Mouse (Mus musculus) heart, embryonic 15.5 days (tissue): ENCODE measurements around the gene Rgs3. TPM values are rescaled to one million over a fixed set of nuclear protein-coding genes. Genes with fewer than 3 reads are reported as not detected.

ENCODE experiments used
- ATAC-seq: fragments of 200-750 bp; cut with Nextera tagmentation; replicated peaks from 2 replicates; pipeline ENCODE4 v1.8.0; 2017; ENCODE audit warnings: low read depth, moderate TSS enrichment; ENCODE audit not compliant: insufficient number of reproducible peaks, insufficient read depth, low FRiP score
- H3K27ac ChIP-seq: fragments of 300-500 bp; sonication (generic); 2 replicates; pipeline ENCODE4 v1.5.1; 2015; ENCODE audit warnings: mild to moderate bottlenecking, inconsistent platforms
- H3K27me3 ChIP-seq: fragments of 300-500 bp; sonication (generic); 2 replicates; pipeline ENCODE4 v1.6.1; 2015; ENCODE audit warnings: inconsistent platforms
- H3K36me3 ChIP-seq: fragments of 300-500 bp; sonication (generic); 2 replicates; pipeline ENCODE4 v1.6.1; 2015; ENCODE audit warnings: mild to moderate bottlenecking, inconsistent platforms
- H3K4me1 ChIP-seq: fragments of 300-500 bp; sonication (generic); replicated peaks from 2 replicates; pipeline ENCODE4 v1.6.1; 2015; ENCODE audit warnings: inconsistent platforms
- H3K4me2 ChIP-seq: fragments of 300-500 bp; sonication (generic); 2 replicates; pipeline ENCODE4 v1.6.1; 2015; ENCODE audit warnings: inconsistent platforms, mild to moderate bottlenecking, moderate library complexity
- H3K4me3 ChIP-seq: fragments of 300-500 bp; sonication (generic); 2 replicates; pipeline ENCODE4 v1.5.1; 2015; ENCODE audit warnings: mild to moderate bottlenecking, inconsistent platforms
- H3K9ac ChIP-seq: fragments of 300-500 bp; sonication (generic); 2 replicates; pipeline ENCODE4 v1.6.1; 2015; ENCODE audit warnings: mild to moderate bottlenecking, inconsistent platforms
- H3K9me3 ChIP-seq: fragments of 300-500 bp; sonication (generic); replicated peaks from 2 replicates; pipeline ENCODE4 v1.6.1; 2016; ENCODE audit warnings: inconsistent platforms
- WGBS: fragments of 180-500 bp; shearing (Covaris S2); methylation state at CpG from one replicate; pipeline ENCODE4 v1.1.7; 2015; ENCODE audit warnings: mixed read lengths; 5-methylcytosine and 5-hydroxymethylcytosine counted together
- polyA plus RNA-seq: library from polyadenylated mRNA; unstranded; fragments of >200 nt; fragmentation: Nextera tagmentation; extraction: Ambion mirVana; gene quantifications from 2 replicates; pipeline ENCODE4 v1.2.1, GENCODE M21; 2015

Gene Rgs3
- polyA plus RNA-seq, 1 experiment from 2014 or later: 56.9 TPM

GRCm38 (mm10) chr4:62681467-62681866 lies 121.8 kb downstream of the Rgs3 start:
- H3K4me1 ChIP-seq: peaks cover 41% of the 10 kb centered on the region
- peaks cover 28% of the 10 kb centered on the region for H3K27me3 ChIP-seq
- no peak overlapping the region for H3K4me2 ChIP-seq
- WGBS: 60% methylated on average over 11 of the region's 11 CpGs
- H3K27ac ChIP-seq: no peak overlapping the region
- no peaks in the 10 kb centered on the region for H3K9me3 ChIP-seq
- ATAC-seq: no peak
- H3K36me3 ChIP-seq: 0 out of 2 replicates have a peak, but pooled peaks cover 5% of the 10 kb centered on the region
- no peak overlapping the region for H3K9ac ChIP-seq
- no peak overlapping the region for H3K4me3 ChIP-seq

- 81% methylated on average over 8 of the region's 8 CpGs for WGBS
These were observed 122.7 kb downstream of the Rgs3 start for GRCm38 (mm10) chr4:62682371-62682770.

DNA sequence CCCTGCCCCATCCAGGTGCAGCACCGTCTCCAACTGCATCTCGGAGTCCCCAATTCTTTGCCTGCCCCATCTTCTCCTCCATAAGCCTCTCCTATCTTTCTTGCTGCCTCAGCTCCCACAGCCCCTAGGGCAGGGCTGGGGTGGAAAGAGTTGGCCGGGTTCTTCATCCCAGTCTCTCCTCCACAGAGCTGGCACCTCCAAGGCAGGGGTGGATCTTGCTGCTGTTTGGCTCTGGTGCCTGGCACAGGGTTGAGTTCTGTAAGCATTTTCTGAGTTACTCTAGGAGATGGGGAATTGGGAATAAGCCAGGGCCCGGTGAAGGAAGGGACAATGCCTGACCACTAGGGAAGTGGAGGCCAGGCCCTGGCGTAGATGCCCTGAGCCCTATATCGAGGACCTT lies 123.5 kb downstream of the Rgs3 start:
- Histone ChIP-seq H3K9ac (no peak overlapping the region), H3K4me2 (no peak overlapping the region), H3K9me3 (no peaks in the 10 kb centered on the region), H3K4me3 (no peak overlapping the region), H3K27me3 (peaks cover 26% of the 10 kb centered on the region), H3K36me3 (0 out of 2 replicates have a peak, but pooled peaks cover 5% of the 10 kb centered on the region), H3K27ac (no peak overlapping the region), H3K4me1 (peaks cover 38% of the 10 kb centered on the region)
- no peak for ATAC-seq
- WGBS: 81% methylated on average over 6 of the region's 6 CpGs

More at GRCm38 (mm10) chr4:62682371-62682770, 122.7 kb downstream of the Rgs3 start:
- no peak for ATAC-seq
- Histone ChIP-seq H3K9ac (no peak overlapping the region), H3K27ac (no peak overlapping the region), H3K9me3 (no peaks in the 10 kb centered on the region), H3K4me1 (peaks cover 38% of the 10 kb centered on the region), H3K36me3 (0 out of 2 replicates have a peak, but pooled peaks cover 5% of the 10 kb centered on the region), H3K27me3 (peaks cover 26% of the 10 kb centered on the region), H3K4me3 (no peak overlapping the region), H3K4me2 (no peak overlapping the region)

DNA sequence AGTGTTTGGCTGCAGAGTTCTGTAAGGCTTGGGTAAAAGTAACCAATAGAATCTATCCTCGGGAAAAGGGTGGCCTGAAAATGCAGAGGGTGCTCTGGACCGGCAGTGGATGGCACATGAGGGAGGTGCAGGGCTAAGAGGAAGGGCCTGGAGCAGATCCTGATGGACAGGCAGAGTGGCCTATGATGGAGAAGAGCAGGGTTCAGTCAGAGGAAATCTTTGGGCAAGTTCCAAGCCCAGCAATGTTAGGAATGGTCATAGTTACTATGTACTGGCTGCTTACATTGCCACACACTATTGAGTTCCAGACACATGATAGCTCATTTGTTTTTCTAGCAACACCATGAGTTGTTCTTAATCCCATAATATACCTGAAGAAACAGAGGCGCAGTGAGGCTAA lies 124.7 kb downstream of the Rgs3 start:
- Histone ChIP-seq H3K4me1 (peaks cover 38% of the 10 kb centered on the region), H3K27ac (peak overlapping the region; percentile 11; the same call in 1 of the 2 replicates), H3K9me3 (no peaks in the 10 kb centered on the region), H3K27me3 (peaks cover 32% of the 10 kb centered on the region), H3K9ac (no peak overlapping the region), H3K4me2 (no peak overlapping the region), H3K4me3 (no peak overlapping the region), H3K36me3 (0 out of 2 replicates have a peak, but pooled peaks cover 5% of the 10 kb centered on the region)
- ATAC-seq: peak; percentile 40; the same call in 1 of the 2 replicates
- WGBS: 69% methylated on average over 3 of the region's 3 CpGs

DNA sequence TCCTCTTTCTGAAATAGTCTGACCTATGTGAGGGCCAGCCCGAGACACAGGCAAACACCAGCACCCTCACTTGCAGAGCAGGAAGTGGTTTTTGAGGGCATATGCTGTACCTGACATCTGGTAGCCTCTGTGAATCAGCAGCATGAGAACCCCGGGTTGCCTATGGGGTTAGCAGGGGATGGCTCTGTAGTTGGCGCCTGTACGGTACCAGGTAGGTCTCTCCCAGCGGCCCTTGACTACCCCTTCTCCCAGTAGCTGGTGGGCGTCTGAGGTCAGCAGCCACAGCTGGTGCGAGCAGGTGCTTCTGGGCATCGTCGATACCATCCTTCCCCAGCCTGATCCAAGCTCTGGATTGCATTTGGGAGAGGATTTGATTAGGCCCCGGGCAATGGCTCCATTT lies 125.6 kb downstream of the Rgs3 start:
- Histone ChIP-seq H3K4me2 (no peak overlapping the region), H3K27ac (0 out of 2 replicates have a peak overlapping the region, but pooled peaks have one; percentile 11), H3K9ac (no peak overlapping the region), H3K4me1 (peaks cover 38% of the 10 kb centered on the region), H3K27me3 (peaks cover 32% of the 10 kb centered on the region), H3K36me3 (0 out of 2 replicates have a peak, but pooled peaks cover 5% of the 10 kb centered on the region), H3K9me3 (no peaks in the 10 kb centered on the region), H3K4me3 (no peak overlapping the region)
- ATAC-seq: no peak
- 70% methylated on average over 10 of the region's 10 CpGs for WGBS

GRCm38 (mm10) chr4:62686769-62687168 lies 127.1 kb downstream of the Rgs3 start:
- H3K9ac ChIP-seq: no peak overlapping the region
- H3K27ac ChIP-seq: no peak overlapping the region
- no peak overlapping the region for H3K4me3 ChIP-seq
- no peak overlapping the region for H3K4me2 ChIP-seq
- peaks cover 42% of the 10 kb centered on the region for H3K4me1 ChIP-seq
- peaks cover 27% of the 10 kb centered on the region for H3K27me3 ChIP-seq
- no peak for ATAC-seq
- 65% methylated on average over 1 of the region's 1 CpGs for WGBS
- no peaks in the 10 kb centered on the region; the same call in 1 of the 2 replicates for H3K36me3 ChIP-seq
- no peaks in the 10 kb centered on the region for H3K9me3 ChIP-seq

DNA sequence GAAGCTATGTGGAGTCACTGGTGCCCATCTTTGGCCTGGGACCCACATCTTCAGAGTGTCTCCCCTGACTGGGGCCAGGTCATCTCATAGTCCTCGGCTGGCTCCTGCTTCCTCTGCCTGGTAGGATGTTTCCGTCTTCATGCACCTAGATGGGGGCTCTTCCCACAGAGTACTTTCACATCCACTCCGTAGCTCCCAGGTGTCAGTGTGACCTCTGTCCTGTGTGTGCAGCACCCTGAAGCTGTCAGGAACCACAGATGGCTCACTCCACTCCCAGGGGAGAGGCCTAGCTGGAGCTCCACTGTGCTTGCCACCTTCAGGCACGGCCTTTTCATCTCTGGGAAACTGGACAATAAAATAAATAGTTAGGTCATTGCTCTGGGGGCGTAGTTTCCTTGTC lies 128.5 kb downstream of the Rgs3 start:
- no peaks in the 10 kb centered on the region for H3K9me3 ChIP-seq
- peaks cover 44% of the 10 kb centered on the region for H3K4me1 ChIP-seq
- H3K4me2 ChIP-seq: no peak overlapping the region
- peaks cover 3% of the 10 kb centered on the region; the same call in 1 of the 2 replicates for H3K36me3 ChIP-seq
- ATAC-seq: no peak
- H3K27ac ChIP-seq: no peak overlapping the region
- WGBS: 86% methylated on average over 5 of the region's 5 CpGs
- no peak overlapping the region for H3K4me3 ChIP-seq
- no peak overlapping the region for H3K9ac ChIP-seq
- peaks cover 34% of the 10 kb centered on the region for H3K27me3 ChIP-seq

- Histone ChIP-seq H3K9me3 (no peaks in the 10 kb centered on the region), H3K9ac (no peak overlapping the region), H3K27me3 (peaks cover 36% of the 10 kb centered on the region), H3K27ac (0 out of 2 replicates have a peak overlapping the region, but pooled peaks have one; percentile 15), H3K36me3 (peaks cover 3% of the 10 kb centered on the region; the same call in 1 of the 2 replicates), H3K4me3 (no peak overlapping the region), H3K4me2 (no peak overlapping the region), H3K4me1 (peaks cover 37% of the 10 kb centered on the region)
- no peak for ATAC-seq
- 32% methylated on average over 4 of the region's 4 CpGs for WGBS
These were observed 131.3 kb downstream of the Rgs3 start for GRCm38 (mm10) chr4:62690997-62691396.

DNA sequence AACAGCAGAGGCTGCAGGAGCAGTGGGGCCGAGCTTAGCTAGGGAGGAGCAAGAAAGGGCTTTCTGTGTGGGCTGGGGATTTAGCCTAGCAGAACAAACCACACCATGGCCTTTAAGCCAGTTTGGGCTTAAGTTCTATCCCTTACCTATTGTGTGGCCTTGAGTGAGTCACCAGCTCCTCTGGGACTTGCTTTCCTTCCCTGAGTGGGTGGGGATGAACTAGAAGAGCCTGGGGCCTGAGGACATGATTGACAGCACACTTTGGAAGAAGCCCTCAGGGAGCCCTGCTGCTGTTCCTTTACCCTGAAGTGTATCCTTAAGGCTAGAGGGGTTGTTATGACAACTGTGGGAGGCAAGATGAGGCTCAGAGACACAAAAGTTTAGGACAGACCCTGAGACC lies 132.0 kb downstream of the Rgs3 start:
- no peak for ATAC-seq
- Histone ChIP-seq H3K9me3 (no peaks in the 10 kb centered on the region), H3K36me3 (peaks cover 3% of the 10 kb centered on the region; the same call in 1 of the 2 replicates), H3K4me2 (no peak overlapping the region), H3K27me3 (peaks cover 33% of the 10 kb centered on the region), H3K4me1 (peaks cover 42% of the 10 kb centered on the region), H3K4me3 (no peak overlapping the region), H3K9ac (no peak overlapping the region), H3K27ac (peak overlapping the region; percentile 2; the same call in 1 of the 2 replicates)
- 67% methylated on average over 1 of the region's 1 CpGs for WGBS

DNA sequence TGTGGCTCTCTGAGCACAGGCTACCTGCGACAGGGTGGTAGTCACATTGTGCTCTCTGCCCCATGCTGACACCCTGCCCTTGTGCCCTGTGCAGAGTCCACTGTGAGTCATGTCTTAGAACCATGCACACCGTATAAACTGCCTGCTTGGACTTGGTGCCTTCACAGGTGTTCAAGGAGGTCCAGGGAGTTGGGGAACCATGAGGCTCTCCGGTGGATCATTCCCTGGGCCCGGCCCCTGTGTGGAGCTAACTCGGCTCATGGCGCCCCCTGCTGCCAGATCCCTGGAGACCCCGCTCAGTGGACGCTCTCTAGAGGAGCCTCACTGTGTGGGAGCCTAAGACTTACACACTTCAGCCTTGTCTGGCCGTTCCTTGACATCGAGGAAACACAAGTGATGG lies 134.2 kb downstream of the Rgs3 start:
- WGBS: 38% methylated on average over 10 of the region's 10 CpGs
- Histone ChIP-seq H3K4me1 (peaks cover 60% of the 10 kb centered on the region), H3K4me2 (no peak overlapping the region)

DNA sequence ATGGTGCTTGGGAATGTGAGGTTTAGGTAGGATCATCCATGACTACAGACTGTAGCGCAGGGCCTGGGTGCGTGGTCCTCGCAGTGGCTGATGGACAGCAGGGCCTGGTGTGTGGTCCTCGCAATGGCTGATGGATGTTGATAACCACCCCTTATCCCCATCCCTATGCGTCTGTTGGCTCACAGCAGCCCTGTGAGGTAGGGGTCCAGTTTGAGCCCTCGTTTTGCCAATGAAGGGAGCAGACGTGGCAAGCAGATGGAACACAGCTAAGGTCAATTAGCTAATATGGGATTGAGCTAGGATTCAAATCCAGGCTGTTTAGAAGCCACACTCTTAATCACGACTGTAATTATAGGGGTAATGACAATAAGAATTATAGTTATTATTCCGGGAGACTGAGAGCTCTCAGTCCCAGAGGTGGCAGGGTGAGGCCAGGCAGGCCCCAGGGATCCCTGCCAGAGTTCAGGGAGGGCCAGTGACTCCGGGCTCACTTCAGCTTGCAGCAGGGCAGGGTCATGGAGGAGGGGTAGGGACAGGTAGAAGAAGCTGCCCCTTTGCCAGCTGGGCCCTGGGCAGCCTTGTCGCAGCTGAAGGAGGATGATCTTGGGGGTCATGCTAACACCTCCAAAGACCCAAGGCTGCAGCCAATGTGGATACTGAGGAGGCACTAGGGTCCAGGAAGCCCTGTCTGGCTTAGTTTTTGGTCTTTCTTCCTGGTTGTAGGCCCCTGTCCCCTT lies 135.2 kb downstream of the Rgs3 start:
- H3K27ac ChIP-seq: peak overlapping the region; percentile 19
- no peak for ATAC-seq
- no peaks in the 10 kb centered on the region for H3K9me3 ChIP-seq
- no peak overlapping the region for H3K4me2 ChIP-seq
- WGBS: 81% methylated on average over 11 of the region's 11 CpGs
- H3K4me3 ChIP-seq: no peak overlapping the region
- H3K9ac ChIP-seq: no peak overlapping the region
- peaks cover 69% of the 10 kb centered on the region for H3K4me1 ChIP-seq
- peaks cover 3% of the 10 kb centered on the region; the same call in 1 of the 2 replicates for H3K36me3 ChIP-seq
- peaks cover 19% of the 10 kb centered on the region for H3K27me3 ChIP-seq

More for the DNA sequence above, 134.2 kb downstream of the Rgs3 start:
- no peak for ATAC-seq
- no peak overlapping the region for H3K4me3 ChIP-seq
- no peak overlapping the region for H3K9ac ChIP-seq
- peaks cover 24% of the 10 kb centered on the region for H3K27me3 ChIP-seq
- H3K36me3 ChIP-seq: peaks cover 3% of the 10 kb centered on the region; the same call in 1 of the 2 replicates
- no peaks in the 10 kb centered on the region for H3K9me3 ChIP-seq
- H3K27ac ChIP-seq: no peak overlapping the region
